Comparison of ENCODE assay signal across 8 mouse cellular contexts in genomic region chr6:34193708-34194475, GRCm38 (mm10). TPM values are rescaled to one million over a fixed set of nuclear protein-coding genes. Genes with fewer than 3 reads are reported as not detected.
DNase-seq lines count a peak whose midpoint lies in the region; ATAC-seq lines count a peak whose summit lies in the region.

No protein-coding gene starts in this region.

- H3K4me1 ChIP-seq in embryonic facial prominence, embryonic 14.5 days (ENCODE audit: control insufficient read depth, insufficient read depth, low read length): no peaks in the 10 kb centered on the region
- H3K4me1 ChIP-seq in lung, embryonic 16.5 days (replicated peaks; ENCODE audit: control insufficient read depth, insufficient read depth, low read length): peaks cover 3% of the 10 kb centered on the region; the same call in 1 of the 2 replicates

- ATAC-seq in embryonic facial prominence, embryonic 14.5 days (ENCODE audit: low read depth): peak; percentile 78
- peak; percentile 83 for ATAC-seq in lung, embryonic 16.5 days (ENCODE audit: low read depth)

- H3K36me3 ChIP-seq in embryonic facial prominence, embryonic 14.5 days (ENCODE audit: control insufficient read depth, insufficient read depth, low read length): no peaks in the 10 kb centered on the region
- no peaks in the 10 kb centered on the region for H3K36me3 ChIP-seq in lung, embryonic 16.5 days (ENCODE audit: control insufficient read depth, insufficient read depth, low read length)

- intact Hi-C loops in heart, postnatal 14 days (cut with DNase I): loop anchor here (10.0 kb wide), 1 partner anchor 119 kb away; no protein-coding TSS in a partner anchor

- 0 out of 2 replicates have a peak, but pooled peaks cover 3% of the 10 kb centered on the region for H3K9me3 ChIP-seq in embryonic facial prominence, embryonic 14.5 days (ENCODE audit: control insufficient read depth, low read length)
- no peaks in the 10 kb centered on the region; the same call in 1 of the 2 replicates for H3K9me3 ChIP-seq in lung, embryonic 16.5 days (ENCODE audit: control insufficient read depth, low read length)

- no peak overlapping the region for H3K4me2 ChIP-seq in embryonic facial prominence, embryonic 14.5 days (ENCODE audit: low read depth, low read length)
- H3K4me2 ChIP-seq in lung, embryonic 16.5 days (ENCODE audit: low read depth, low read length): no peak overlapping the region

- peak; percentile 78 for DNase-seq in ES-CJ7 (ENCODE audit: low read depth, low spot score)
- peak; percentile 53 for DNase-seq in adrenal gland, postnatal 25 days
- peak; percentile 76 for DNase-seq in embryonic facial prominence, embryonic 14.5 days (ENCODE audit: low spot score)
- DNase-seq in heart, postnatal 14 days: peak; percentile 39 to 73
- DNase-seq in layer of hippocampus, adult 18-20 months (ENCODE audit: low spot score in 2 of 2): peak; percentile 50 to 70
- DNase-seq in ovary, adult 18-20 months (ENCODE audit: low spot score): peak; percentile 4
- peak; percentile 81 for DNase-seq in thymus, postnatal 4 days

- H3K4me3 ChIP-seq in embryonic facial prominence, embryonic 14.5 days (ENCODE audit: low read depth, low read length): no peak overlapping the region
- no peak overlapping the region for H3K4me3 ChIP-seq in lung, embryonic 16.5 days (ENCODE audit: low read length)

- H3K27me3 ChIP-seq in embryonic facial prominence, embryonic 14.5 days (replicated peaks; ENCODE audit: control insufficient read depth, insufficient read depth, low read length): no peaks in the 10 kb centered on the region
- H3K27me3 ChIP-seq in lung, embryonic 16.5 days (ENCODE audit: control insufficient read depth, insufficient read depth, low read depth, low read length): no peaks in the 10 kb centered on the region

- no peak overlapping the region for H3K27ac ChIP-seq in embryonic facial prominence, embryonic 14.5 days (replicated peaks; ENCODE audit: low read depth, low read length)
- H3K27ac ChIP-seq in lung, embryonic 16.5 days (ENCODE audit: low read length): no peak overlapping the region

- H3K9ac ChIP-seq in embryonic facial prominence, embryonic 14.5 days (ENCODE audit: low read depth, low read length): no peak overlapping the region
- H3K9ac ChIP-seq in lung, embryonic 16.5 days (ENCODE audit: low read length): no peak overlapping the region

- WGBS in embryonic facial prominence, embryonic 14.5 days: 47% methylated on average over 12 of the region's 12 CpGs
- 42% methylated on average over 12 of the region's 12 CpGs for whole genome bisulfite sequencing in lung, embryonic 16.5 days

RNA-seq across cellular contexts. Expression of gene Slc35b4, which starts 17.0 kb away (rescaled TPM):
- total RNA-seq in adrenal gland, postnatal 25 days (2021): 28.5 and 35.1 TPM in 2 replicates
- 54.1 and 56.6 TPM in 2 replicates for polyA plus RNA-seq in embryonic facial prominence, embryonic 14.5 days (2014; fragmentation: Nextera tagmentation; extraction: Ambion mirVana)
- total RNA-seq in heart, postnatal 14 days (2021): 10 to 100 TPM in 1 of 2 experiments, 1 to 10 TPM in 1; 9.7 to 11.5 TPM
- 10 to 100 TPM; 60.3 to 61.8 TPM for total RNA-seq in layer of hippocampus, adult 18-20 months (2021)
- 58.7 and 60.1 TPM in 2 replicates for polyA plus RNA-seq in lung, embryonic 16.5 days (2015; fragmentation: Nextera tagmentation; extraction: Ambion mirVana)

Comparison
In these comparisons a context has a peak if more than half of its experiments do, and no peak if none do; other contexts are left out.
1. DNase-seq: peak in every context shown above with its lines; median percentile 81 in thymus, postnatal 4 days; 78 in ES-CJ7; 76 in embryonic facial prominence, embryonic 14.5 days; 60 in layer of hippocampus, adult 18-20 months; 56 in heart, postnatal 14 days; 53 in adrenal gland, postnatal 25 days; 4 in ovary, adult 18-20 months.